Mouse (Mus musculus) large intestine, adult 2 months (tissue): ENCODE results near the gene Atg2a. TPM values are rescaled to one million over a fixed set of nuclear protein-coding genes. Genes with fewer than 3 reads are reported as not detected.

Experiments
- DNase-seq: peaks from one replicate; pipeline ENCODE4 v3.0.0-alpha.2; 2012; ENCODE audit warnings: low read depth, low spot score
- WGBS: fragments of 180-500 bp; shearing (Covaris S2); methylation state at CpG from one replicate; pipeline ENCODE4 v1.1.7; 2018; 5-methylcytosine and 5-hydroxymethylcytosine counted together
- polyA plus RNA-seq: library from polyadenylated mRNA; depleted of rRNA; stranded (reverse); fragments of >200 nt; gene quantifications from 2 replicates; pipeline ENCODE4 v1.2.3, GENCODE M21; 2012

Gene Atg2a
- polyA plus RNA-seq, 1 experiment, result 23.3 TPM

DNA sequence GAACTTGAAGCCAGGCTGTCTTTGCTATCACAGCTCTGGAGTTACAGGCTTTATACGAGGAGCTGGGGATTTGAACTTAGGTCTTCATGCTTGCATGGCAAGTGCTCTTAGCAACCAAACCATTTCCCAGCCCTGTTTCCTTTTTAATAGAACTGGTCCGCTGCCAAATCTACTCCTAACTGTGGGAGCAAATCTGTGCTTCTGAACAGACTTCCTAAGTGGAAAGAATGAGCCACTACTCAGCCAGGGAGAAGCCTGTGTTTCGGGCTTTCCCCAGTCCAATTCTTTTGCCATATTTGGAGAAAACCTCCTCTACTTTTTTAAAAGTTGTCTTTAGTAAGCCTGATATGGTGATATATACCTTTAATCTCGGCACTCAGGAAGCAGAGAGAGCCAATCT is 31.3 kb downstream of the Atg2a start:
- no peak for DNase-seq
- WGBS, result 46% methylated on average over 4 of the region's 4 CpGs

DNA sequence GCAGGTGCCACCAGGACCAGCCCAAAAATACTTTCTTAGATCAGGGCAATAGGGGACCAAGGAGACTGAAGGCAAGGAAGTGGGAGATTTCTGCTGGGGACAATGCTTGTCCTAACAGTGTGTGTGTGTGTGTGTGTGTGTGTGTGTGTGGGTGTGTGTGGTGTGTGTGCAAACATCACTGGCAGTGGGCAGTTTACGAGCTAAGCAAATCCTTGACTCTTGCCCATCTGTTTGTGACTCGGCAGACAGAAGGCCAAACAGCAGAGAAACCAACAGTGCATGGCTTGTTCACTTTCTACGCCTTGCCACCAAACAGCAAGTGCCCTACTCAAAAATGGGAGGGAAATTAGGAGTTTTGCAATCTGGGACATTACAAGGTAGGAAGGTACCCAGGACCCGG is 32.1 kb downstream of the Atg2a start:
- no peak for DNase-seq
- 36% methylated on average over 4 of the region's 4 CpGs for WGBS

DNA sequence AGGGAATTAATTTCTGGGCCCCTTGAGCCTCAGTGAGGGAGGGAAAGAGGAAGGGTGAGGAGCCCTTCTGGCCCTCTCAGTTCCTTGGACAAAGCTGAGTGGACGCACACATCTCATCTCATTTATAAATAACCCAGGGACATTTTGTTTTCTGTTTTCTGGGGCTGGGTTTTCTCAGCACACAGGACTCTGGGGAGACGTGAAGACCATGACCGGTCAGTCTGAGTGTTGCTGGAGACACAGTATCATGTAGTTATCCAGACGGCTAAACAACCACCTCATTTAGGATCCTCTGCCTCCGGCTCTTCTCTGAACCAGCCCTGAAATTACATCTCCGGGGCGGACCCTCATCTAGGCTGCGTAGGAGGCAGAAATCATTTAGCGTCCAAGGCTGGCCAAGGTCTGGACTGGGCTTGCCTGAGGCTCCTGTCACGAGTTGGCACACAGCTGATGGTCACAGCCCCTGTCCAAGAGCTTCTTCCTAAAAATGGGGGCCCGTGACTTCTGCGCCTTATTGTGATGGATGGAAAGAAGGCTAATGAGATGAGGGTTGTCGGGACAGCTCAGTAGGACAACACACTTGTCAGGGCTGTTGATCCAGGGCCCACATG is 32.6 kb downstream of the Atg2a start:
- WGBS, result 86% methylated on average over 13 of the region's 13 CpGs
- no peak for DNase-seq

DNA sequence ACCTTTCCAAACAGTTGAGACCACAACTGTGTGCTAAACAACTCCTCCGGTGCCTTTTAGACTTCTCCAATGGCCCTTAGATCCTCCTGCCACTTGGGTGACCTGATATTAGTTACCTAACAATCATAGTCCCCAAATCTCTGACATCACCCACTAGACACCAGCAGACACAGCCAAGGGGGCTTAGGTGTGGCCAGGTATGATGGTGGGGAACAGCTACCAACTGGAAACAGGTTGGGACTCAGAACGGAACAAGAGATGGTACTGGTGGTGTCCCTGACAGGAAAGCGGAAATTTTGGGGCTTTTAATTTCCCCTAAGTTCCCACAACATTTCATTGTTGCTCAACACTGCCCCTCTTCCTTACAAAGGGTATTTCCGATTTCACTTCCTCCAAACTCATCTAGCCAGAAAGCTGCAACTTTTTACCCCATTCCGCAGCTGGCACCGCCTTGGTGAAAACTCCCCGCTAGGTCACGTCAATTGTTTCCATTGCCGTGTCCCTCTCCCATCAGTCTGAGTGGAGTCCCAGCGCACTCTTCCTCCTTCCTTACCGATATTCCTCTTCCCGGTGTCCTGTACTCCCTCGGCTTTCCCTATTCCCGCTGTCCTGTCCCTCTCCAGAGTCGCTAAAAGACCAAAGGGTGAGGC is 34.4 kb downstream of the Atg2a start:
- 5% methylated on average over 15 of the region's 15 CpGs for WGBS
- DNase-seq, result no peak

DNA sequence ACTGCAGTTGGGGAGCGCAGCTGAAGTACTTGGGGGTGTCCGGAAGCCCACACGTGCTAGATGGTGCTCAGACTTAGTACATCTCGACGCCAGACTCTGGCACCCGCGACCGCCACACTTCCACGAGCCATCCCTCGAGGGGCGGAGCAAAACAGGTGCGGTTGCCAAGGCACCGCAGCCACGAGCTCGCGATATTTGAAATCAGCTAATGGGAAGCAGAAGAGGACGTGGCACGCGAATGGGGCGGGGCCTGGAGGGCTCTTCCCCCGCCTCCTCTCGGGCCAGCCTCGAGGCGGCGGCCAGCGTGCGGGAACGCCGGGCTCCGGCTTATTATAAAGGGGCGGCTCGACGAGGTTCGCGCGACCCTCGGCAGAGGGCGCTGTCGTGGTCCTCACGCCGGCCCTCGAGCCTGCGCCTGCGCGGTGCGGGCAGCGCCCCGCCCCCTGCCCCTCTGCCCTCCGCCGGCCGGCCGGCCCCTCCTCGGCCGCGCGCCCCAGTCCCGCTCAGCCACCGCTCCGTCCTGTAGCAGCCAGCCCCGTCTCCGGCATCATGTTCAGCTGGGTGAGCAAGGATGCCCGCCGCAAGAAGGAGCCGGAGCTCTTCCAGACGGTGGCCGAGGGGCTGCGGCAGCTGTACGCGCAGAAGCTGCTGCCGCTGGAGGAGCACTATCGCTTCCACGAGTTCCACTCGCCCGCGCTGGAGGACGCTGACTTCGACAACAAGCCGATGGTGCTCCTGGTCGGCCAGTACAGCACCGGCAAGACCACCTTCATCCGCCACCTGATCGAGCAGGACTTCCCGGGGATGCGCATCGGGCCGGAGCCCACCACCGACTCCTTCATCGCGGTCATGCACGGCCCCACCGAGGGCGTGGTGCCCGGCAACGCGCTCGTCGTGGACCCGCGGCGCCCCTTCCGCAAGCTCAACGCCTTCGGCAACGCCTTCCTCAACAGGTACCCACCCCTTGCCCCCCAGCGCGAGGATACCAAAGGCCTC is 35.3 kb downstream of the Atg2a start, which contains the start of gene Ehd1:
TSS of gene Ehd1 (plus strand) at position 300 of the 996 bp plus-strand sequence.
- DNase-seq, result no peak
- under 1% methylated on average over 106 of the region's 106 CpGs for WGBS

DNA sequence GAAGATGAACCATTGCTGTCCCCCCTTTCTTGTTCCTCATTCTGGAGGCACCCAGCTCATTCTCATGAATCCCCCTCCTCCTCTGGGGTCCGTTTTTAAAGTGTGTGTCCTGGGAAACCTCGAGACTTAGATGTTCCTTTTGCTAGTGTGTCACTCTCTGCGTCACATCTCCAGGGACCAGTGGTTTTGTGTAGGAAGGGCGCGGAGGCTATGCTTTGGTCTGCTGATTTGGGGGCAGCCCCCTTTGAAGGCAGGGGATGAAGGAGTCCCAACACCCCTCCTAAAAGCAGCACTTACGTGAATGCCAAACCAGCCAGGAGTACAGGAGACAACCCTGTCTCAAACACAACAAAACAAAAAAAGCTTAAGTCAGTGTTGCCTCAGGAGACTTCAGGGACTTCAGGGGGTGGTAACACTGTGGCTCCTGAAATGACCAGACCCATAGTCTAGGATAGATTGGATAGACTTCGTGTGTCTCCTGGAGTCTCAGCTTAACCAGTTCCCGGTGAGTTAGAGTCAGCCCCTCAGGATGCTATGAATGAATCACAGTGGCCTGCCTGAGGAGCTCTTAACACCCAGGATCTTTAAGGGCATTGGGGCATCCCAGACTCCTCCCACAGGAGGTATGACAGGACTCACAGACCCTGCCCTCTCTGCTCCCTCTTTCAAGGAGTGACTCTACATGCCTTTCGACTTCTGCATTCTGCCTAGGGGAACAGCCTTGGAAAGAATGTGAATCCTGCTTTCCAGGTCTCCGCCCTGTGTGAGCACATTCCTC is 36.4 kb downstream of the Atg2a start:
- DNase-seq, result no peak
- 3% methylated on average over 10 of the region's 10 CpGs for WGBS

DNA sequence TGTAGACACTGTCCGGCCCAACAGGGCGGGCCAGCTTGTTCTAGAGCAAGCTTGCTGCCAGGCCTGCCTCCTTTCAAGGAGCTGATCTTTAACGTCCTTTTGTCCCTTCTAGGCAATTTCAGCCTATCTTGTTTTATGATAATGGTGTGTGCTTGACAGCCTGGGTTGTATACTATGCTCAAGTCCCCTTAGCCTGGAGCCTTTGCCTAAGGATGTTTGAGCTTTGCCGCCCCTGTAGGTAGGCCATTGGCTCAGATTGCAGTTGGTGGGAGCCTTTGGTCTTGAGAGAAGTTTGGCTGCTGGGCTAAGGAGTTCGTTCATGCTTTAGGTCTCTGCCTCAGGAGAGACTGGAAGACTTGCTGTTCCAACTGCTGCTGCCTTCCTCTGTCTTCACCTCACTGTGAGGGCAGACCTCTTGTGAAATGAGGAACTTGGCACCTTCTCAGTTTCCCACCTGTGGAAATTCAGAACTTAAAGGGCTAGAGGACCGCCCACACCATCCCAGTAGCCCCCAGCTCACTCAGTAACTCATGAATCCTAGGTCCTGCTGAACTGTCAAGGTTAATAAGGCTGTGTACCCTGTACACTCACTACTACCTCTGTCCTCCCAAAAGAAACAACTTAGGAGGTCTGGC is 37.1 kb downstream of the Atg2a start:
- DNase-seq, result no peak
- WGBS, result 14% methylated on average over 6 of the region's 6 CpGs

DNA sequence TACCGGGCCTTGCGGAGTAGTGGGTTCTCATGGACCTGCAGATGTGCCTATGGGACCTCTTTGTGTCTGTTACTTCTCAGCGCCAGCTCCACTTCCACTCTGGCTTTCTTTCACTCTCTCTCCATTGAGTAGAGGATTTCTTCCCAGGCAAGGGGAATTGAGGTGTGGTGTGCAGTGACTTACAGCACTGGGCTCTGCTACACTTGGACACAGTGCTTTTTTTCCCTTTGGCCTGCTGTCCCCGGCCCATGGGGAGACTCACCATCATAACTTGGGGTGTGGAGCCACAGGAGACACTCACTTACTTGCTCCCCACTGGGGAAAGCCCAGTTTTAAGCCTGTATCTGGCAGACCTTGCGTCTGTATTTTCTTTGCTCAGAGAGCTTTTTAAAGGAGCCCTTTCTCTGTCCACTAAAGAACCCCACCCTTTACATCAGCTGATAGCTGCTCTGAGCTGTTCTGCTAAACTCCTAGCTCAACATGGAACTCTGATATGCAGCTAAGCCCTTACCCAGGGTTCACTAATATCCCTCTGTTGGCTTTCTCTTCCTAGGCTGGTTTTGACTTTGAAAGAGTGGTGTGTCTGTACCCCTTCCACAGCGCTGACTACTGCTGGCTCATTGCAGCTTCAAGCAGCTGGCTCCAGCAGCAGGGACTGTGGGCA is 38.1 kb downstream of the Atg2a start:
- no peak for DNase-seq
- WGBS, result 75% methylated on average over 6 of the region's 6 CpGs

DNA sequence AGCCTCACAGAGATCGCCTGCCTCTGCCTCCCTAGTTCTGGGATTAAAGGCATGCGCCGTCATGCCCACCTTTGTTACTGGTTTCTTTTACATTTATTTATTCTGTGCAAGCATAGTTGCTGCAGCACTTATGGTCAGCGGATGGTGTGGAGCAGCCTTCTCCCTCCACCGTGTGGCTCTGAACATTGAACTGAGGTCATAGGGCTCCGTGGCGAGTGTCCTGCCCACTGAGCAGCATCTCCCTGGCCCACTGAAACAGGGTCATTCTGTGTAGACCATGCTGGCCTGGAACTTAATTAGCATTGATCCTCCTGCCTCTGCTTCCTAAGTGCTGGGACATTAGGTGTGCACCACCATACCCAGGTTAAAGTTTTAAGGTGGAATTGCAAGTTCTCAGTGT is 39.1 kb downstream of the Atg2a start:
- no peak for DNase-seq
- 92% methylated on average over 7 of the region's 7 CpGs for WGBS

DNA sequence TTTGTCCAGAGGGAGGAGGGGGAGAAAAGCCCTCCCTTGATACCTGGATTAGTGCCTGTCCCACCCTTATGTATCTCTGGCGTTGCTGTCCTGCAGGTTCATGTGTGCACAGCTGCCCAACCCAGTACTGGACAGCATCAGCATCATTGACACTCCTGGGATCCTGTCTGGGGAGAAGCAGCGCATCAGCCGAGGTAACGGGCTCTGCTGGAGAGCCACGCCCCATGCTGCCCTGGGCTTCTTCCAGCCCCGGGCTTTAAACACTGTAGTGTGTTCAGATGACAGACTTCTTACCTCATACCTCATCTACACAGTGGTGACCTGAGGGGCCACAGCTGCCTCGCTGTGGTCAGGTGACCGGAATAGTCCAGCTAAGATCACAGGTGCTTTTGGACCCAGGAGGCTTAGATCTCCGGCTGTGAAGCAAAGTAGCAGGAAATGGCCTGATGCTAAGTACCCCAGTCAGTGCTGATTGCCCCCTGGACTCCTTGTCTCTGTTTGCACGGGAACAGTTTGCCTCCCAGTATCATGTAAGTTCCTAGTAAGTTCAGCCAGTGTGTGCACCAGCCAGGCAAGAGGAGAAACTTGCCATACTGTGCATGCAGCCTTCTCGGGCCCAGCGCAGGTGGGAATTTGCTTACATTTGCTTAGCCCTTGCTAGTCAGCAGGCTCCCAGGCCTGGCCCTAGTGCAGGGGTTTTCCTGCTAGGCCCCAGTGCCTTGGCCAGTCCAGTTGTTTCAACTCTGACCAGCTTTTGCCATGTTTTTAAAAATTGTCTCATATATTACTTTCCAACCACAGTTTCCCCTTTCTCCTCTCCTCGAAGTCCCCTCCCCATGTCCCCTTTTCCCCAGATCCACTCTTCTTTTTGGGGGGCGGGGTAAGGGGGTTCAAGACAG is 39.9 kb downstream of the Atg2a start:
- DNase-seq, result no peak
- WGBS, result 72% methylated on average over 14 of the region's 14 CpGs

DNA sequence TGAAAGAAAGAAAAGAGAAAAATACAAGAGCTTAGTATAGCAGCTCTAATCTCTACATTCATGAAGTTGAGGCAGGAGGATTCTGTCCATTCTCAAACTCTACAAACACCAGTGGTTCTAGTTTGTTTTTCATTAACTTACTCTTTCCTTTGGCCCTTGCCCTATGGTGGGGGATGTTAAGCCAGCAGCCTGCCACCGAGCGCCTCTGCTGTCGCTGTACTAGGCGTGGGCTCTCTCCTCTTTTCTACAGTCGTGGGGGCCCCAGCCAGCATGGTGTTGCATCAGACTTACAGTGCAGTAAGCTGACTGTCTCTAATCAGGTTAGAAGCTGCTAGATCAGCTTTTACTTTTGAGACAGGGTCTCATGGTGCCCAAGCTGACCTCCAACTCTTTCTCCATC is 41.5 kb downstream of the Atg2a start:
- no peak for DNase-seq
- WGBS, result 67% methylated on average over 5 of the region's 5 CpGs

DNA sequence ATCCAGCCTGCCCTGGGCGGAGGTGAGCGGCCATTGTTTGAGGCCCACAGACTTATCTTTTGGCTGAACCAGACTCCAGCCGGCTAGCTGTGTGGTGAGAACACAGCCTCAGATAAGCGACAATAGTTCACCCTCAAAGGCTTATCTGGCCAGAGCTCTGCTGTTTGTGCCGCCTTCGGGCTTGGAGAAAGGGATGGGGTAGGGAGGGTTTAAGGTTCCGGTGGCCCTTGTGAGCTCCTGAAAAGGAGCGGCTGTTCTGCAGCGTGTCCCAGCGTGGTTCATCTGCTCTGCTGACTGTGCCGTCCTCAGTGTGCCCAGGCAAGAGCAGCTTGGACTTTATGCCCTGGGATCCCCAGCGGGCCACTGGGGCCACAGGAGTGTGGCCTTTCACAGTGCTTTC is 43.0 kb downstream of the Atg2a start:
- 93% methylated on average over 12 of the region's 12 CpGs for WGBS
- no peak for DNase-seq

DNA sequence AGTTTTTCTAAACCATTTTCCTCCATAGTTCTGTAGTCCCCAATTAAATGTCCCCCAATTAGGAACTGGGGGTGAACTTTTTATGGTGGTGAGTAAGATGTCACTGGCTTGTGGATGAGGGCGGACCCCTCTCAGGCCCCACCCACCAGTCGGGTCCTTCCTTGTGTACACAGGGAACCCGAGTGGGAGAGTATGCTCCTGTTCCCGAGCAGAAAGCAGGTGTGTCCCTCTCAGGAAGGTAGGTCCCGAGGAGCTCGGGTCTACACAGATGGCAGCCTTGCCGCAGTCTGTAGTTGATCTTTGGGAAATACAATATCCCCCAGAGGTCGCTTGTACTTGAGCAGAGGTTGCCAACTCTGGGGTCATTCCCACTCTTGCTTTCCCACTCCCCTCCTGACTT is 43.8 kb downstream of the Atg2a start:
- DNase-seq, result no peak

DNA sequence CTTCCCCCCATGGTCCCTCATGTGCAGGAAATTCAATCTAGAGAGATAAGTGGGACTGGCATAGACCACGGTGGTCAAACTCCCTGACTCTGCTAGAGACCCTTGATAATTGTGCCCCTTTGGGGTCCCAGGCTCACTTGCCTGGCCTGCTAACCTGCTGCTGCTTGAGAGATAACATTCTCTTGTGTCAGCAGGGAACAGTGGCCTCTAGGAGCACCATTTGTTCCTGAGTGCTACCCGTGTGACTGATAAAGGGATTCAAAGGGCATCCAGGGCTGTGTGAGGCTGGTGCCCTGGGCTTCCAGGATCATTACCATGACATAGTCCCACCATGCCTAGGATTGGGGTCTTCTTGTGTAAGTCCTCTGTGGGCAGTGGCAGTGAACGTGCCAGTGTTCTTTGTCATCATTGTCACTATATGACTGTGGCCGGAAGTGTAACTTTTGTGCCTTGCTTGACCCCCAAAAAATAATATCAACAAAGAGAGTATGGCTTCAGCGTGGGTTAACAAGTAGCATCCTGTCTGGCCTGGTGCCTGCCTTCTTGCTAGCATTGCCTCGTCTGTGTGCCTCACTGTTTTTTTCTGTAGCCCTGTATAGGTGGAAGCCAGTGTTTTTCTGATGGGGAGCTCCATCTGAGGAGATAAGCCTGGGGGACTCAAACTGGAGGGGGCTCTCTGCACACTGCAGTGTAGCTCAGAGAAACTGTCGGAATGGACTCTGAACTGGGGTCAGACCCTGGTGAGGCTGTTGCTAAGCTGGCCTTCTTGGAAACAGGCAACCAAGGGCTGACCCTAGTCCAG is 44.4 kb downstream of the Atg2a start:
- no peak for DNase-seq
- WGBS, result 67% methylated on average over 7 of the region's 7 CpGs

More for the DNA sequence above, 43.8 kb downstream of the Atg2a start:
- 61% methylated on average over 8 of the region's 8 CpGs for WGBS

DNA sequence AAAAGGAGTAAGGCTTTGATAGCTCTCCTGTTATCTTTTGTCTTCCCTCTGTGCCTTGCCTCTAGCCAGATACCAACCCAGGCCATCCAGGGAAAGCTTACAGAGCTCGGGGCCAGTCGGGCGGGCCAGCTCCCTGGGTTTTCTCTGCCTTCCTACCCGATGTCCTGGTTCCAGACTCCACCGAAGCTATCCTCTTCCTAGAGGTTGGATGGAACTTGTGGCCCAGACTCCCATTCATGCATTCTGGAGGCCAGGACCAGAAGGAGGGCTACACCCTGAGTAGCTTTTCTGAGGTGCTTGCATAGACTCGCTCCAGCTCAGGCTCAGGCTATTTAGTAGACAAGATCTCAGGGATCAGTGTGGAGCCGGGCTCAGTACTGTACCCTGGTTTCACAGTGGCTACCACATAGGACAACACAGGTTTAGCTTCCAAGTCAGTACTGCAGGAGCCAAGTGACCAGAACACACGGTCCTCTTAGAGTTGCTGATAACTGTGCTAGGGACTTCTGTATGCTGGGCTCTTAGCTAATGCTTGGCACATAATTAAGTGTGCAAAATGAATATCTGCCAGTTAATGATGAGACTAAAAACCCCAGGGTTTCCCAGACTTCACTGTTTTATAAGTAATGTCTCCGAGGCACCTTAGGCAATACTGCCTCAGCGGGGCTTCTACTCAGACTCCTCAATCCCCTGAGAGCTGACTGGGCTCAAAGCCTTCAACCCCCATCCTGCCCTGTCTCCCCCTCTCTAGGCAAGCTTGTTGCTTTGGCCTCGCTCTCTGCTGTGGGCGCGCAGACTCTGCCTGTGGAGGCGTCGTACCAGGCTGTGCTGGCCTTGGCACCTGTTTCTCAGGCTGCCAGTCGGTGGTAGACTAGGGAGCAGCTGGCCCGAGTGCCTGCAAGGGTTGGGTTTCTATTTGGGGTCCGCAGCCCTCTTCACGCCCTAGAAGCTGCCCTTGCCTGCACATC is 45.2 kb downstream of the Atg2a start:
- DNase-seq, result no peak
- 86% methylated on average over 19 of the region's 19 CpGs for WGBS
